Mouse (Mus musculus) embryonic facial prominence, embryonic 10.5 days (tissue): Measurements from ENCODE around the gene Olfr812. TPM values are rescaled to one million over a fixed set of nuclear protein-coding genes. Genes with fewer than 3 reads are reported as not detected.
"Not testable (repeated sequence)": the region's sequence is repeated elsewhere in the genome, so short reads cannot be mapped to it uniquely, and the experiment has no call there.

Experiments used
- DNase-seq: peaks from one replicate; pipeline ENCODE4 v3.0.0-alpha.2; 2017; ENCODE audit warnings: low spot score
- H3K27ac ChIP-seq: fragments of 300-500 bp; sonication (generic); replicated peaks from 2 replicates; pipeline ENCODE4 v1.5.1; 2016; ENCODE audit warnings: mild to moderate bottlenecking
- H3K27me3 ChIP-seq: fragments of 300-500 bp; sonication (generic); replicated peaks from 2 replicates; pipeline ENCODE4 v1.6.1; 2016; ENCODE audit warnings: low read depth, mild to moderate bottlenecking; ENCODE audit not compliant: poor library complexity, severe bottlenecking
- H3K36me3 ChIP-seq: fragments of 300-500 bp; sonication (generic); replicated peaks from 2 replicates; pipeline ENCODE4 v1.6.1; 2016; ENCODE audit warnings: mild to moderate bottlenecking, moderate library complexity
- H3K4me1 ChIP-seq: fragments of 300-500 bp; sonication (generic); 2 replicates; pipeline ENCODE4 v1.6.1; 2016
- H3K4me3 ChIP-seq: fragments of 300-500 bp; sonication (generic); 2 replicates; pipeline ENCODE4 v1.5.1; 2016; ENCODE audit warnings: mild to moderate bottlenecking, moderate library complexity
- H3K9me3 ChIP-seq: fragments of 300-500 bp; sonication (generic); 2 replicates; pipeline ENCODE4 v1.6.1; 2016; ENCODE audit warnings: mild to moderate bottlenecking
- WGBS: fragments of 180-500 bp; shearing (Covaris S2); methylation state at CpG from one replicate; pipeline ENCODE4 v1.1.7; 2016; 5-methylcytosine and 5-hydroxymethylcytosine counted together
- polyA plus RNA-seq: library from polyadenylated mRNA; unstranded; fragments of >200 nt; fragmentation: Nextera tagmentation; extraction: Ambion mirVana; gene quantifications from 2 replicates; pipeline ENCODE4 v1.2.1, GENCODE M21; 2016

Olfr812 gene
- polyA plus RNA-seq, result not detected in 2 replicates

DNA sequence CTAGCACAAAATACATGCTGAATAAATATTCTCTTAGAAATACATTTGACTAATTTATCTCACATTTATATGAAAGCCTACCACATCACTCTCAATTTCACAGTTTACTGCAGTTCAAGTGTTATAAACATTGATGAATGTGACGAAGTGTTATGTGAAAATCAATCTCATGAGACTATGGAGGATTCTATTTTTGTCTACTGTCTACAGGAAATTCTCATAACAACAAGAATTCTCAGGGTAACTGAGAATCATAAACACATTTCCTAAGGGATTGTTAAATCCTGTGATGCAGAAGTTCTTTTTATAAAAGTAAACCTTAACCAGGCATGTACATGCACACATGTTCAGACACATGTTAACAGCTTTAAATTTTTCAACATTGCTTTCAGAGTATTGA, at the start of gene Olfr812:
Gene Olfr812 (minus strand): TSS at position 101 of the 400 bp plus-strand sequence.
- H3K4me3 ChIP-seq, result no peak within 1 kb of the TSS
- no peaks in the 10 kb centered on the region for H3K36me3 ChIP-seq
- DNase-seq, result no peak
- no peaks in the 10 kb centered on the region for H3K27me3 ChIP-seq
- no peaks in the 10 kb centered on the region for H3K9me3 ChIP-seq
- H3K4me1 ChIP-seq, result no peaks in the 10 kb centered on the region
- no peak within 1 kb of the TSS for H3K27ac ChIP-seq
- WGBS, result 77% methylated on average over 1 of the region's 1 CpGs

- H3K4me3 ChIP-seq, result no peak overlapping the region
- no peak overlapping the region for H3K27ac ChIP-seq
- H3K27me3 ChIP-seq, result no peaks in the 10 kb centered on the region
- WGBS, result 88% methylated on average over 7 of the region's 7 CpGs
- H3K4me1 ChIP-seq, result no peaks in the 10 kb centered on the region
- H3K36me3 ChIP-seq, result no peaks in the 10 kb centered on the region
- DNase-seq, result no peak
- H3K9me3 ChIP-seq, result no peaks in the 10 kb centered on the region
These were observed 40.0 kb upstream of the Olfr812 start for GRCm38 (mm10) chr10:129885934-129886333.

DNA sequence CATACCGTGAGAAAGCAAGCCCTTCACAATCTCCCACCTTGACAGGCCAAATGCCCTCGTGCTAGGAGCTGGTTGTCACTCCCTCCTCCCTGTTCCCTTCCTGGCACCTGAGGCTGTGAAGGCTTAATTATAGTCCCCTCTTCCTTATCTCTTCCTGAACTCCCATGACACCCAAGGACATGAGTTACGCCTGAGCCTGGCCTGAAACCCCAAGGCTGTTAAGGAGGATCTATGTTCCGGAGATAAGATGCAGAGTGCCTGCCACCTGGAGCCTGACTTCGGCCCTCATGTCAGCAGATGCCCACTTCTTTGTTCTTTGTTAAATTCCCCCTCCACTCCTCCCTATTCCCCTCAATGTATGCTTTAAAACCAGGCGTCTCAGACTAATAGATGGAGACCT, 39.6 kb upstream of the Olfr812 start:
- not testable (repeated sequence) for H3K4me3 ChIP-seq, H3K9me3 ChIP-seq, H3K4me1 ChIP-seq, DNase-seq, H3K36me3 ChIP-seq, H3K27me3 ChIP-seq, H3K27ac ChIP-seq
- WGBS, result 89% methylated on average over 6 of the region's 6 CpGs

DNA sequence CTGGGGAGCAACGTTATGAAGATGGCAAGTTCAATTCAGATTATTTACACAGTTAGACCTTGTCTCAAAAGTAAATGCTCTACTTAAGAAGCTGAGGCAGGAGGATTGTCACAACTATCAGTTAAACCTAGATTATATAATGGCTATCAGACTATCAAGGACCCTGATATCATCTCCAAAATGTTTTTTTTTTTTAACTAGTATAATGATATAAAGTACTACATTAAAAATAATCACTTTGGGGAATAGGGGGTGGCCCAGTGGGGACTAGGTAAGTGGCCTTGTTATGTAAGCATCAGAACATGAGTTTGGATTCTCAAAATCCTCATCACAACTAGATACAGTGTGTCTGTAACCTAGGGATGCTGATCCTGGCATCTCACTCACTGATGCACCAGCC, 33.9 kb upstream of the Olfr812 start, which contains the start of gene Olfr814:
Gene Olfr814 (minus strand): TSS at position 101 of the 400 bp plus-strand sequence.
- H3K4me3 ChIP-seq, H3K36me3 ChIP-seq, H3K27ac ChIP-seq, DNase-seq, H3K9me3 ChIP-seq, H3K27me3 ChIP-seq, H3K4me1 ChIP-seq: not testable (repeated sequence)
- 71% methylated on average over 1 of the region's 1 CpGs for WGBS

DNA sequence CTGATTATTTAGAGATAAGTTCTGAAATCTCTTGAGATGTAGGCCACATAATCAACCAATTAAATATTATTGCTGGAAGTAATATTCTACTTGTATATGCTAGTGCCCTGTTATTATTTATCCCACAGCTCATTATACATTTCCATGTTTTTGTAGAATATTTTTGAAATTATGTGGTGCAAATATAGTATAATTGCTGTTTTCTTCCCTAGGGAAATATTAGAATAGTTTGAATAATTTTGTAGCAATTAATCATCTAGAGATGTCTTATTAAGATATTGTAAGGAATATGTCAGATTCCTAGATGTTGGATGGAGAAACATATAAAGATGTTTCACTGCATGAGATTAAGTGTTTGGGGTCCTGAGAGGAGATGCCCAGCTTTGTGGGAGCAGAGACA, 9.2 kb upstream of the Olfr812 start, which contains the start of gene Olfr813:
Gene Olfr813 (plus strand): TSS at position 301 of the 400 bp plus-strand sequence.
- H3K36me3 ChIP-seq, result no peaks in the 10 kb centered on the region
- H3K27me3 ChIP-seq, result no peaks in the 10 kb centered on the region
- H3K9me3 ChIP-seq, result no peaks in the 10 kb centered on the region
- H3K27ac ChIP-seq, result no peak within 1 kb of the TSS
- H3K4me3 ChIP-seq, result no peak within 1 kb of the TSS
- no peaks in the 10 kb centered on the region for H3K4me1 ChIP-seq
- DNase-seq, result no peak

- H3K36me3 ChIP-seq, result no peaks in the 10 kb centered on the region
- no peaks in the 10 kb centered on the region for H3K27me3 ChIP-seq
- H3K4me3 ChIP-seq, result no peak overlapping the region
- H3K27ac ChIP-seq, result no peak overlapping the region
- no peak for DNase-seq
- H3K9me3 ChIP-seq, result no peaks in the 10 kb centered on the region
- H3K4me1 ChIP-seq, result no peaks in the 10 kb centered on the region
- WGBS, result 65% methylated on average over 1 of the region's 1 CpGs
These were observed 1.4 kb upstream of the Olfr812 start for GRCm38 (mm10) chr10:129847343-129847742.

- no peaks in the 10 kb centered on the region for H3K36me3 ChIP-seq
- H3K4me3 ChIP-seq, result no peak within 1 kb of the TSS
- 86% methylated on average over 4 of the region's 4 CpGs for WGBS
- H3K4me1 ChIP-seq, result no peaks in the 10 kb centered on the region
- no peaks in the 10 kb centered on the region for H3K9me3 ChIP-seq
- no peak within 1 kb of the TSS for H3K27ac ChIP-seq
- H3K27me3 ChIP-seq, result no peaks in the 10 kb centered on the region
- no peak for DNase-seq
These were observed 41.6 kb downstream of the Olfr812 start, which contains the start of gene Olfr811 for GRCm38 (mm10) chr10:129804296-129804695. Olfr811 (minus strand) TSS chr10:129804396.

DNA sequence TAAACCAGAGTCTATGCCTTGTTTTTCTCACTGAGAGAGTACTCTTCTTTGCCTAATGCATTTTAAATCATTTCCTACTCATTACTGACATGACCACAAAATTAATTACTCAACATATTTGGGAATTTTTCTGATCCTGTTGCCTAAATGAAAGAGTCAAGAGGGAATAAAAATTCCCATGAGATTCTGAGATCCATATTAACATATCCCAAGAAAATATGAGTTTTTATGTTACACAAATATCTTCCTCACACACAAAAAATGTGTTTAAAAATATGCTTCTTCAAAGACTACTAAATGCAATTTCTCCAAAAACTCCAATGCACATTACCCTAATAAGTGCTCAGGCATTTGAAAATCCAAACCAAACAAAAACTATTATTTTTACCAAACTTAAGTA, 51.1 kb downstream of the Olfr812 start, which contains the start of gene Olfr810:
Gene Olfr810 (minus strand): TSS at position 101 of the 400 bp plus-strand sequence.
- Histone ChIP-seq H3K4me3 (no peak within 1 kb of the TSS), H3K4me1 (no peaks in the 10 kb centered on the region), H3K27me3 (no peaks in the 10 kb centered on the region), H3K27ac (no peak within 1 kb of the TSS), H3K36me3 (no peaks in the 10 kb centered on the region), H3K9me3 (no peaks in the 10 kb centered on the region)
- DNase-seq, result no peak

Other genes starting within 250 kb of the Olfr812 start
- gene Olfr796, start 233.5 kb downstream of the Olfr812 start, polyA plus RNA-seq, result not detected in 2 replicates
- not detected in 2 replicates for gene Olfr798, start 218.2 kb downstream of the Olfr812 start, polyA plus RNA-seq
- gene Olfr799, start 208.6 kb downstream of the Olfr812 start, polyA plus RNA-seq, result not detected in 2 replicates
- gene Olfr800, start 188.4 kb downstream of the Olfr812 start, polyA plus RNA-seq, result not detected in 2 replicates
- gene Olfr801, start 172.2 kb downstream of the Olfr812 start, polyA plus RNA-seq, result not detected in 2 replicates
- 0.04 TPM in 1 of 2 replicates, not detected in the other for gene Olfr802, start 157.9 kb downstream of the Olfr812 start, polyA plus RNA-seq
- not detected in 2 replicates for gene Olfr803, start 151.8 kb downstream of the Olfr812 start, polyA plus RNA-seq
- gene Olfr804, start 142.9 kb downstream of the Olfr812 start, polyA plus RNA-seq, result not detected in 2 replicates
- gene Olfr805, start 116.7 kb downstream of the Olfr812 start, polyA plus RNA-seq, result not detected in 2 replicates
- not detected in 2 replicates for gene Olfr806, start 104.2 kb downstream of the Olfr812 start, polyA plus RNA-seq
- gene Olfr807, start 88.3 kb downstream of the Olfr812 start, polyA plus RNA-seq, result not detected in 2 replicates
- not detected in 2 replicates for gene Olfr808, start 80.6 kb downstream of the Olfr812 start, polyA plus RNA-seq
- gene Olfr809, start 71.5 kb downstream of the Olfr812 start, polyA plus RNA-seq, result not detected in 2 replicates
- gene Olfr810, start 51.2 kb downstream of the Olfr812 start, polyA plus RNA-seq, result not detected in 2 replicates
- gene Olfr811, start 41.7 kb downstream of the Olfr812 start, polyA plus RNA-seq, result not detected in 2 replicates
- gene Olfr813, start 9.3 kb upstream of the Olfr812 start, polyA plus RNA-seq, result not detected in 2 replicates
- not detected in 2 replicates for gene Olfr814, start 33.8 kb upstream of the Olfr812 start, polyA plus RNA-seq
- gene Olfr815, start 59.8 kb upstream of the Olfr812 start, polyA plus RNA-seq, result not detected in 2 replicates
- not detected in 2 replicates for gene Olfr816, start 69.5 kb upstream of the Olfr812 start, polyA plus RNA-seq
- not detected in 2 replicates for gene Olfr818, start 103.0 kb upstream of the Olfr812 start, polyA plus RNA-seq
- not detected in 2 replicates for gene Olfr819, start 121.2 kb upstream of the Olfr812 start, polyA plus RNA-seq
- not detected in 2 replicates for gene Olfr247, start 130.0 kb upstream of the Olfr812 start, polyA plus RNA-seq
- not detected in 2 replicates for gene Gm10310, start 139.0 kb upstream of the Olfr812 start, polyA plus RNA-seq
- gene Olfr820, start 166.5 kb upstream of the Olfr812 start, polyA plus RNA-seq, result not detected in 2 replicates
- gene Olfr821, start 184.3 kb upstream of the Olfr812 start, polyA plus RNA-seq, result not detected in 2 replicates
- gene Olfr822, start 225.1 kb upstream of the Olfr812 start, polyA plus RNA-seq, result not detected in 2 replicates